Mouse (Mus musculus): Measurements from ENCODE around the gene Agap1.

- TF ChIP-seq CTCF (conservative IDR thresholded peaks at IDR 0.05; ENCODE audit: insufficient read depth, insufficient read length, low read depth, low read length): no peak
- no peak for TF ChIP-seq POLR2A (IDR thresholded peaks at IDR 0.05; ENCODE audit: low read depth, low read length)
These were observed 457.8 kb downstream of the Agap1 start for GRCm38 (mm10) chr1:89912392-89912791.

Measured in kidney, adult 2 months (tissue).